Mouse (Mus musculus) olfactory bulb, adult 2 months (tissue): Measurements from ENCODE around the gene Insr.

Experiments
- CTCF ChIP-seq: fragments of 200-500 bp; IDR thresholded peaks from 2 replicates; pipeline ENCODE4 v1.5.1; 2012; ENCODE audit warnings: low read depth, mild to moderate bottlenecking, low read length, moderate library complexity; ENCODE audit not compliant: insufficient read depth
- POLR2A ChIP-seq: fragments of 200-500 bp; IDR thresholded peaks from 2 replicates; pipeline ENCODE4 v1.6.1; 2012; ENCODE audit warnings: mild to moderate bottlenecking, low read depth, low read length, moderate library complexity; ENCODE audit not compliant: insufficient read depth

DNA sequence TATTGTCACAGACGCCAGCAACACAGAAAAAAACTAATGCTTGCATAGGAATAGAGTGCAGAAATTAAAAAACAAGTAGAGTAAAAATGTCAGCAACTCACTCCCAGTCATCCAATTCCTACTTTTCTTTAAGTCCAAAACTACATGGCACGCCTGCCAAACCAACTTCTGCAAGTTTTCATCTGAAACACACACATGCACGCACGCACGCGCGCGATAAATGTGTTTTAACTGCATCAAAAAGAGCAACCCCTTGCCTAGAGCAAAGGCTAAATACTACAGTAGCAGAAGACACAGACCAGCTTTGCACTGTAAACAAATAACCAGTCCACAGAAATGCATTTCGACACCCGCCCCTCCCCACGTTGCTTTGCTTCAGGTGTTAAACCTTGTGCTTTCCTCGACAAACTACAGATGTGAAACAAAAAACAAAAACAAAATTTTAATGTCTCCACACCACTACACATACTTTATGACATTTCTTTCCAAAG lies 59.5 kb downstream of the Insr start:
- no peak for TF ChIP-seq CTCF
- no peak for TF ChIP-seq POLR2A
